Mouse (Mus musculus): ENCODE measurements around the gene E430018J23Rik. TPM values are rescaled to one million over a fixed set of nuclear protein-coding genes. Genes with fewer than 3 reads are reported as not detected.

The E430018J23Rik gene
- polyA plus RNA-seq, 1 experiment from 2014 or later: 5.5 TPM

DNA sequence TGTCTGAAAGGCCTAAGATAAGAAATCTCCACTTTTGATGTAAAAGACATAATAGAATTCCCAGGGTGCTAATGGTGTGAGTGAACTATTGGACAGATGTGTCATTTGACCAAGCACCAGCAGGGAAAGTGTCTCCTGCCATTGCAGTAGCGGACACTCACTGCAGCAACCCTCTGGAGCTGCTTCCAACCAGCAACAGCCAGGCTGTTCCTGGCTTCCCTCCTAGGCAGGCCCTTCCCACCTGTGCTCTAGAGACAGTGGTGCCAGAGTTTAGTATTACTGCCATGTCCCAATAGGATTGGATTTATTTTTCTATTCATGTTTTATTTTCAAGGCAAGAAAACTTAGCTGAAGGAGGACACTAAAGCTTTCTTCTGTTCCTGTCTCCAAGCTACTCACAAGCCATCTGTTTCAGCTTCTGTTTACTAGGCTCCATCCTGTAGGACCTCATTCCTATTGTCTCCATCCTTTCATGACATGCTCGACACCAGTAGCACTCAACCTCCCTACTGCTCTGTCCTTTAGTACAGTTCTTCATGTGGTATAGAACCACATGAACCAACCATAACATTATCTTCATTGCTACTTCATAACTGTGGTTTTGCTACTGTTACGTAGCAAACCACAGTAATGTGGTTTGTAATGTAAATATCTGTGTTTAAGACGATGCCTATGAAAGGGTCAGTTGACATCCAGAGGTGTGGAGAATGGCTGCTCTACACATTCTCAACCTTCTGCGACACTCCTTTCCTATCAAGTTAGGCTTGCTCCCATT, 42.0 kb downstream of the E430018J23Rik start:
- Histone ChIP-seq H3K36me3 (ENCODE audit: control insufficient read depth, insufficient read depth, low read length) (no peaks in the 10 kb centered on the region), H3K9ac (replicated peaks; ENCODE audit: low read length) (no peak overlapping the region), H3K9me3 (ENCODE audit: control insufficient read depth, low read length) (no peaks in the 10 kb centered on the region), H3K27me3 (ENCODE audit: control insufficient read depth, insufficient read depth, low read length) (no peaks in the 10 kb centered on the region), H3K27ac (replicated peaks; ENCODE audit: low read depth, low read length) (no peak overlapping the region), H3K4me1 (ENCODE audit: control insufficient read depth, insufficient read depth, low read length) (peaks cover 4% of the 10 kb centered on the region; the same call in 1 of the 2 replicates), H3K4me3 (replicated peaks; ENCODE audit: low read depth, low read length) (no peak overlapping the region), H3K4me2 (ENCODE audit: low read length) (no peak overlapping the region)
- DNase-seq (no peak), ATAC-seq (ENCODE audit: low FRiP score, low TSS enrichment) (no peak)
- WGBS: 91% methylated on average over 5 of the region's 5 CpGs

GRCm38 (mm10) chr7:127346676-127347075, 46.8 kb downstream of the E430018J23Rik start:
- WGBS: 9% methylated on average over 8 of the region's 8 CpGs
- H3K9ac ChIP-seq (replicated peaks; ENCODE audit: low read length): no peak overlapping the region
- peaks cover 14% of the 10 kb centered on the region for H3K4me1 ChIP-seq (ENCODE audit: control insufficient read depth, insufficient read depth, low read length)
- no peak for DNase-seq
- no peak overlapping the region for H3K27ac ChIP-seq (replicated peaks; ENCODE audit: low read depth, low read length)
- peak overlapping the region; percentile 90 for H3K4me2 ChIP-seq (ENCODE audit: low read length)
- H3K27me3 ChIP-seq (ENCODE audit: control insufficient read depth, insufficient read depth, low read length): no peaks in the 10 kb centered on the region
- no peaks in the 10 kb centered on the region for H3K9me3 ChIP-seq (ENCODE audit: control insufficient read depth, low read length)
- peaks cover 21% of the 10 kb centered on the region for H3K36me3 ChIP-seq (ENCODE audit: control insufficient read depth, insufficient read depth, low read length)
- ATAC-seq (ENCODE audit: low FRiP score, low TSS enrichment): no peak
- H3K4me3 ChIP-seq (replicated peaks; ENCODE audit: low read depth, low read length): no peak overlapping the region

DNA sequence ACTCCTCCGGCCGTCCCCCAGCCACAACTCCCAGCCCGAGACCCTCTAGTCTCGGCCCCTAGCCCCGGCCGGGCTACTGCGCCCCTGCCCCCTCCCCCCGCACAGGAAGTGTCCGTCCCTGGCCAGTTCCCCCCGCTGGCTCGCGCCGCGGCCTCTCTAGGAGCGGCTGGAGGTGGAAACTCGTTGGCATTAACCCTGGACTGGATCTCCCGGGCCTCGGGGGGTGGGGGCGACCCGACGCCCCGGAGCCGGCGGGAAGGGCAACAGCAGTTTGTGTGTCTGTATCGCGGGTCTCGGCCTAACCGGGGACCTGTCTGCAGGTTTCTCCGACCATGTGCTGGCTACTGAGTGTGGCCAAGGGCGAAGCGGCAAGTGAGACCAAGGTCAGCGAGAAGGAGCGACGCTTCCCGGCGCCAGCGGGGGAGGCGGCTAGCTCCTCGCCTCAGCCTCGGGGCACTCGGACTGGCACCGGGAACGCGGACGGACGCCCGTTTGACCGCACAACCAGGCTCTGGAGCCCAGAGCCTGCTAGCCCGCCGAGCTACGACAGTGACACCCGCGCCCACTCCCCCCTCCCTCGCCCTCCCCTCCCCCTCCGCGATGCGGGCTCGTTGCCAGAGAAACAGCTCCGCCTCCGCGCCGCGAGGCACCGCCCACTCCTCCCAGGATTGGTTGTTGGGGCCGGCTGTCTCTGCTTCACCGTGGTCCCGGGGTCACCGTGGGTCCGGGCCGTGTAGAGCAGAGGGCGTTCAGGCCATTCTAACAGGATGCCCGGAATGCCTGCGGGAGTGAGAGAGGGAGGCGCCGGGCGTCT, 47.7 kb downstream of the E430018J23Rik start, which contains the start of gene Zfp768:
Gene Zfp768 (minus strand): TSS at position 78 of the 814 bp plus-strand sequence.
- peak within 1 kb of the TSS; percentile 90 for H3K4me2 ChIP-seq (ENCODE audit: low read length)
- H3K9me3 ChIP-seq (ENCODE audit: control insufficient read depth, low read length): no peaks in the 10 kb centered on the region
- WGBS: under 1% methylated on average over 74 of the region's 76 CpGs
- peak within 1 kb of the TSS; percentile 94 for H3K27ac ChIP-seq (replicated peaks; ENCODE audit: low read depth, low read length)
- no peaks in the 10 kb centered on the region for H3K27me3 ChIP-seq (ENCODE audit: control insufficient read depth, insufficient read depth, low read length)
- H3K4me1 ChIP-seq (ENCODE audit: control insufficient read depth, insufficient read depth, low read length): peaks cover 14% of the 10 kb centered on the region
- ATAC-seq (ENCODE audit: low FRiP score, low TSS enrichment) (peak; percentile 94), DNase-seq (peak; percentile 96)
- peak within 1 kb of the TSS; percentile 93 for H3K4me3 ChIP-seq (replicated peaks; ENCODE audit: low read depth, low read length)
- H3K9ac ChIP-seq (replicated peaks; ENCODE audit: low read length): peak within 1 kb of the TSS; percentile 90
- H3K36me3 ChIP-seq (ENCODE audit: control insufficient read depth, insufficient read depth, low read length): peaks cover 24% of the 10 kb centered on the region

DNA sequence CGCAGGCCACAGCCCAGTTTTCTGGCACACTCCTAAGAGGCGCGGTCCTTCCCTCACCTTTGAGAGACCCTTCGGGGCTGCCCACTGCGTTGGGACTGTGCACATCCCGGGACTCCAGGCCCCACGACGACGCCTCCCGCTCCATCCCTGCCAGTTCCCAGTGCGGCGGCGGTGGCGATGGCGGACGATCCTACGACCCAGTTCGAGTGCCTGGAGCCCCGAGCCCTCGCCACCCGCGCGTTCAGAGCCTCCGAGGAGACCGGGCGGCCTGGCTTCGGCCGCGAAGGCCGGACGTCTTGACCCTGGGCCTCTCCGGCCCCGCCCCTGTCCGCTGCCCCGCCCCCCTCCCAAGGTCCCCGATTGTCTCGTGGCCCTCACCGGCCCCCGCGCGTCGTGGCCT, 48.3 kb downstream of the E430018J23Rik start:
- ATAC-seq (ENCODE audit: low FRiP score, low TSS enrichment): 0 out of 2 replicates have a peak, but pooled peaks have one; percentile 2
- Histone ChIP-seq H3K4me2 (ENCODE audit: low read length) (peak overlapping the region; percentile 90), H3K4me1 (ENCODE audit: control insufficient read depth, insufficient read depth, low read length) (peaks cover 14% of the 10 kb centered on the region), H3K9me3 (ENCODE audit: control insufficient read depth, low read length) (no peaks in the 10 kb centered on the region), H3K36me3 (ENCODE audit: control insufficient read depth, insufficient read depth, low read length) (peaks cover 24% of the 10 kb centered on the region), H3K4me3 (replicated peaks; ENCODE audit: low read depth, low read length) (peak overlapping the region; percentile 93), H3K27ac (replicated peaks; ENCODE audit: low read depth, low read length) (peak overlapping the region; percentile 94), H3K27me3 (ENCODE audit: control insufficient read depth, insufficient read depth, low read length) (no peaks in the 10 kb centered on the region), H3K9ac (replicated peaks; ENCODE audit: low read length) (peak overlapping the region; percentile 90)
- 0% methylated on average over 42 of the region's 42 CpGs for WGBS
- no peak for DNase-seq

- no peaks in the 10 kb centered on the region for H3K27me3 ChIP-seq (ENCODE audit: control insufficient read depth, insufficient read depth, low read length)
- no peak overlapping the region for H3K27ac ChIP-seq (replicated peaks; ENCODE audit: low read depth, low read length)
- no peak for DNase-seq
- H3K4me2 ChIP-seq (ENCODE audit: low read length): peak overlapping the region; percentile 90
- peaks cover 14% of the 10 kb centered on the region for H3K4me1 ChIP-seq (ENCODE audit: control insufficient read depth, insufficient read depth, low read length)
- H3K4me3 ChIP-seq (replicated peaks; ENCODE audit: low read depth, low read length): peak overlapping the region; percentile 93
- no peak for ATAC-seq (ENCODE audit: low FRiP score, low TSS enrichment)
- WGBS: 91% methylated on average over 8 of the region's 8 CpGs
- no peaks in the 10 kb centered on the region for H3K9me3 ChIP-seq (ENCODE audit: control insufficient read depth, low read length)
- H3K9ac ChIP-seq (replicated peaks; ENCODE audit: low read length): peak overlapping the region; percentile 90; the same call in 1 of the 2 replicates
- H3K36me3 ChIP-seq (ENCODE audit: control insufficient read depth, insufficient read depth, low read length): peaks cover 24% of the 10 kb centered on the region
Measured at GRCm38 (mm10) chr7:127344371-127344770, 49.1 kb downstream of the E430018J23Rik start.

- DNase-seq (no peak), ATAC-seq (ENCODE audit: low FRiP score, low TSS enrichment) (no peak)
- H3K36me3 ChIP-seq (ENCODE audit: control insufficient read depth, insufficient read depth, low read length): peaks cover 24% of the 10 kb centered on the region
- peaks cover 14% of the 10 kb centered on the region for H3K4me1 ChIP-seq (ENCODE audit: control insufficient read depth, insufficient read depth, low read length)
- H3K27ac ChIP-seq (replicated peaks; ENCODE audit: low read depth, low read length): no peak overlapping the region
- H3K9me3 ChIP-seq (ENCODE audit: control insufficient read depth, low read length): no peaks in the 10 kb centered on the region
- no peak overlapping the region for H3K4me2 ChIP-seq (ENCODE audit: low read length)
- WGBS: 96% methylated on average over 38 of the region's 38 CpGs
- no peak overlapping the region for H3K9ac ChIP-seq (replicated peaks; ENCODE audit: low read length)
- no peaks in the 10 kb centered on the region for H3K27me3 ChIP-seq (ENCODE audit: control insufficient read depth, insufficient read depth, low read length)
- no peak overlapping the region for H3K4me3 ChIP-seq (replicated peaks; ENCODE audit: low read depth, low read length)
Measured at GRCm38 (mm10) chr7:127343351-127344019, 49.9 kb downstream of the E430018J23Rik start.

GRCm38 (mm10) chr7:127342888-127343287, 50.5 kb downstream of the E430018J23Rik start:
- Histone ChIP-seq H3K9ac (replicated peaks; ENCODE audit: low read length) (no peak overlapping the region), H3K9me3 (ENCODE audit: control insufficient read depth, low read length) (no peaks in the 10 kb centered on the region), H3K27ac (replicated peaks; ENCODE audit: low read depth, low read length) (no peak overlapping the region), H3K4me1 (ENCODE audit: control insufficient read depth, insufficient read depth, low read length) (peaks cover 14% of the 10 kb centered on the region), H3K4me2 (ENCODE audit: low read length) (no peak overlapping the region), H3K27me3 (ENCODE audit: control insufficient read depth, insufficient read depth, low read length) (no peaks in the 10 kb centered on the region), H3K4me3 (replicated peaks; ENCODE audit: low read depth, low read length) (no peak overlapping the region), H3K36me3 (ENCODE audit: control insufficient read depth, insufficient read depth, low read length) (peaks cover 24% of the 10 kb centered on the region)
- WGBS: 93% methylated on average over 7 of the region's 7 CpGs
- ATAC-seq (ENCODE audit: low FRiP score, low TSS enrichment): no peak
- no peak for DNase-seq

GRCm38 (mm10) chr7:127342332-127342731, 51.1 kb downstream of the E430018J23Rik start:
- DNase-seq: peak; percentile 19
- ATAC-seq (ENCODE audit: low FRiP score, low TSS enrichment): no peak
- no peaks in the 10 kb centered on the region for H3K27me3 ChIP-seq (ENCODE audit: control insufficient read depth, insufficient read depth, low read length)

More at GRCm38 (mm10) chr7:127342332-127342731, 51.1 kb downstream of the E430018J23Rik start:
- H3K9me3 ChIP-seq (ENCODE audit: control insufficient read depth, low read length): no peaks in the 10 kb centered on the region
- H3K4me3 ChIP-seq (replicated peaks; ENCODE audit: low read depth, low read length): no peak overlapping the region
- H3K36me3 ChIP-seq (ENCODE audit: control insufficient read depth, insufficient read depth, low read length): peaks cover 24% of the 10 kb centered on the region
- H3K4me2 ChIP-seq (ENCODE audit: low read length): no peak overlapping the region
- H3K27ac ChIP-seq (replicated peaks; ENCODE audit: low read depth, low read length): no peak overlapping the region
- H3K4me1 ChIP-seq (ENCODE audit: control insufficient read depth, insufficient read depth, low read length): peaks cover 14% of the 10 kb centered on the region
- no peak overlapping the region for H3K9ac ChIP-seq (replicated peaks; ENCODE audit: low read length)
- WGBS: 71% methylated on average over 4 of the region's 4 CpGs
